Mouse (Mus musculus): ENCODE measurements around the gene Krt80. TPM values are rescaled to one million over a fixed set of nuclear protein-coding genes. Genes with fewer than 3 reads are reported as not detected.

Gene Krt80
- polyA plus RNA-seq, 1 experiment from 2014 or later: 2.0 TPM

DNA sequence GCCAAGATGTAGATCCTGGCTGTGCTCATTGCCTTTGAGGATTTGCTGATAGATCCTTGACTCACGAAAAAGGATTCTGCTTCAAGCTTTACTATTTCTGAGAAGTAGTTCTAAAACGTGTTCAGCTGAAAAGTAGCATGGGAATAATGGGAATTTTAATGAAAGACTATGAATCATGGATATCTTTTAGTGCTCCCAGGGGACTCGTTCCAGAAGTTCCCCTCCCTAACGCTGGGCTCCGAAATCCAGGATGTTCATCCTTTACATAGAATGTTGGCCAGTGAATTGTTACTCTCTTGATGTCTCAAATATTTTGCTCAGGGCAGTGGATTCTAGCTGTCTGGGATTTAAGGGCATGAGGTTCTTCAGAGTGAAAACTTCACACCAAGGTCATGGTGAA is 22.3 kb upstream of the Krt80 start:
- H3K9ac ChIP-seq: no peak overlapping the region
- H3K9me3 ChIP-seq: no peaks in the 10 kb centered on the region
- no peak overlapping the region for H3K27ac ChIP-seq
- no peak overlapping the region for H3K4me2 ChIP-seq
- no peak for ATAC-seq (ENCODE audit: borderline replicate concordance, extremely low read depth, low FRiP score, low TSS enrichment)
- WGBS: 78% methylated on average over 5 of the region's 5 CpGs
- H3K4me1 ChIP-seq: peaks cover 8% of the 10 kb centered on the region
- H3K4me3 ChIP-seq: no peak overlapping the region
- H3K27me3 ChIP-seq: no peaks in the 10 kb centered on the region
- H3K36me3 ChIP-seq: no peaks in the 10 kb centered on the region

DNA sequence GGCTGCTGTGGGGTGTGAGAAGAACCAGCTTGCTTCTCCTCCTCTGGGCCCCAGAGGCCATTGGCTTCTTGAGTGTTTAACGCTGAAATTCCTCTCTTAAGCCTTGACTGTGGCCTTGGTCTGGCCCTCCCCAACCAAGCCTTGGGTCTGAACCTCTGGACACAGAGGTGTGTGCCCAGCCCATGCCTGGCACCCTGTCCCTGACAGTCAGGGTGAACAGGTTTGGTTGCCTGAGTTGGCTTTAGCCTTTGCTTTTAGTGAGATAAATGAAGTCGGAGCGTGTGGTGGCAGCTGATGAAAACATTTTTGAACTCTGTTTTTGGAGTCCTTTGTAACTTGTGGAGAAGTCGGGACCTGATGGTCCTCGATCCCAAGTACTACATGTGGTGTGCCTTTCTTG is 20.2 kb upstream of the Krt80 start:
- no peak overlapping the region for H3K9ac ChIP-seq
- H3K4me1 ChIP-seq: peaks cover 8% of the 10 kb centered on the region
- no peak for ATAC-seq (ENCODE audit: borderline replicate concordance, extremely low read depth, low FRiP score, low TSS enrichment)
- no peak overlapping the region for H3K4me3 ChIP-seq
- no peak overlapping the region for H3K27ac ChIP-seq
- H3K36me3 ChIP-seq: no peaks in the 10 kb centered on the region
- H3K4me2 ChIP-seq: no peak overlapping the region
- 81% methylated on average over 5 of the region's 5 CpGs for whole genome bisulfite sequencing
- no peaks in the 10 kb centered on the region for H3K27me3 ChIP-seq
- no peaks in the 10 kb centered on the region for H3K9me3 ChIP-seq

DNA sequence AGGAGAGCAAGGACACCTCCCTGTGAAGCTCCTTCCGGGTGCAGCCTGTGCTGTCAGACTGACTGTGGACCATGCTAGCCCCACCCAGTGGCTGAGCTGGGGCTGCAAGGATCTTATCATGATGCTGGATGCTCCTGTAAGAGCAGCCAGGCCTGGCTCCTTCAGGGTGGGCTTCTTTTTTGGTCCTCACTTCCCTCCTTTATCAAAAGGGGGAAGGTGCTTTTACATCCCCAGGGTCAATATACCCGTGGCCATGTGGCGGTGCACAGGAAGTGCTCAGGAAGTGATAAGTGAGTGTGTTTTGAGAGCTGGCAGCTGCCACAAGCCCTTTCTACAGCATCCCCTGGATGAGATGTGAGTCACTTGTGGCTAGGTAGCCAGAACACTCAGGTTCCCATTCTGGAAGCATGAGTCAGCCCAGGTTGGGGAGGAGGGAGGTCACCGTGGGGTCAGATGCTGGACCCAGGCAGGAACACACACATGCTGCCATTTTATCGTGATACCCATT is 18.1 kb upstream of the Krt80 start:
- H3K9ac ChIP-seq: no peak overlapping the region
- WGBS: 14% methylated on average over 5 of the region's 5 CpGs
- no peak overlapping the region for H3K27ac ChIP-seq
- H3K36me3 ChIP-seq: no peaks in the 10 kb centered on the region
- peaks cover 8% of the 10 kb centered on the region for H3K4me1 ChIP-seq
- H3K9me3 ChIP-seq: no peaks in the 10 kb centered on the region
- H3K27me3 ChIP-seq: no peaks in the 10 kb centered on the region
- H3K4me3 ChIP-seq: no peak overlapping the region
- ATAC-seq (ENCODE audit: borderline replicate concordance, extremely low read depth, low FRiP score, low TSS enrichment): no peak
- H3K4me2 ChIP-seq: no peak overlapping the region

DNA sequence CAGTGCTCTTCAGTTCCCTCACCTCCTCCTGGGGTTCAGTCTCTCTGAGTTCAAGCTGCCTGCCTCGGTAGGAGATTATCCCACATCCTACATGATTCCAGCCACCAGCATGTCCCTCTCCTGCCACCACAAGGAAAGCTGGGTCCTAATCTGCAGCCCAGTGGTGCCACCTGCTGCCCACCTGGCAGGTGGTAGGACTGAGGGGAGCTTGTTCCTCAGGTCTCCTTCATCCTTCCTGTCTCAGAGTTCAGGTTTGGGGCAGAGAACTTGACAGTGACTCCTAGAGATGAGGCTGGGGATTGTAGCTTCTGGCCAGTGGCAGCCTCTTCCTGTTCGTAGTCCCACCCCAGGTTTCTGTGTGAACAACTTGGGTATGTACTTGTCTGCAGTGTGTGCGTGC is 17.2 kb upstream of the Krt80 start:
- no peaks in the 10 kb centered on the region for H3K36me3 ChIP-seq
- ATAC-seq (ENCODE audit: borderline replicate concordance, extremely low read depth, low FRiP score, low TSS enrichment): no peak
- H3K4me2 ChIP-seq: no peak overlapping the region
- H3K27ac ChIP-seq: no peak overlapping the region
- no peaks in the 10 kb centered on the region for H3K27me3 ChIP-seq
- H3K9me3 ChIP-seq: no peaks in the 10 kb centered on the region
- 54% methylated on average over 3 of the region's 3 CpGs for WGBS
- H3K4me3 ChIP-seq: no peak overlapping the region
- H3K9ac ChIP-seq: no peak overlapping the region
- H3K4me1 ChIP-seq: peaks cover 8% of the 10 kb centered on the region

DNA sequence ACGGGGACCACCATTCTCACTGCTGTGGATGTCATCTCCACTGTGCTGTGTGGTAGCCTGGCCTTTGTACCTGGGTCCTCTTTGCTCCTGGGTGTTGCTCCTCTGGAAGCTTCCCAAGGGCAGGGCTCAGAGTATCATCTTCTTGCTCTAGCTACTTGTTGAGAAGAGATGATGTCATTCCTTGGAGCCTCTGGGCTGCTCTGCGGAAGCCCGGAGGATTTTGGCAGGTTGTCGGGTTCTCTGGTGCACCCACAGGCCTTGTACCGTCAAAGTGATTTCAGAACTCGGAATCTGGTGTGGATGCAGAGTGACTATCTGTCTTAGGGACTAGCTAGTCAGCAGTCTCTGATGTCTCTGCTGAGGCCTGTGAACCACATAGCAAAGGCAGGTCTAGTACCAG is 15.1 kb upstream of the Krt80 start:
- no peak overlapping the region for H3K27ac ChIP-seq
- H3K36me3 ChIP-seq: no peaks in the 10 kb centered on the region
- no peaks in the 10 kb centered on the region for H3K9me3 ChIP-seq
- no peak overlapping the region for H3K4me3 ChIP-seq
- no peak overlapping the region for H3K4me2 ChIP-seq
- H3K27me3 ChIP-seq: no peaks in the 10 kb centered on the region
- no peak for ATAC-seq (ENCODE audit: borderline replicate concordance, extremely low read depth, low FRiP score, low TSS enrichment)
- peaks cover 15% of the 10 kb centered on the region for H3K4me1 ChIP-seq
- 73% methylated on average over 6 of the region's 6 CpGs for WGBS
- no peak overlapping the region for H3K9ac ChIP-seq

DNA sequence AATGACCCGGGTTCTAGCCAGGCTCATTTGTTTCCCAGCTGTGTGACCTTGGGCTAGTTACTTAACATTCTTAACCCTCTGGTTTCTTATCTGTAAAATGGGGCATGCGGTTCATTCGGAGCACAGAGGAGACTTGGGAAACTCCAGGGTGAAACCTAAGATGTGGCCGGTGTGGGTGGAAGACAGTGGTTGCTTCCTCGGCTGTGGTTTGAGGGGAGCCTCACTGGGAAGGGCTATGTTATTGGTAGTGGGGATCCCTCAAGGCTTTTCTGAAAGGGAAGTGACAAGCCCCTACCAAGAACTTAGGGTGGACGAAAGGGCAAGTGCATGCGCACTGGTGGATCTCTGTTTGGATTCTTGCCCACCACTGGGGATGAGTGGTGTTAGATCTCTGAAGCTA is 14.6 kb upstream of the Krt80 start:
- Histone ChIP-seq H3K9me3 (no peaks in the 10 kb centered on the region), H3K9ac (no peak overlapping the region), H3K4me2 (no peak overlapping the region), H3K27me3 (no peaks in the 10 kb centered on the region), H3K4me1 (peaks cover 15% of the 10 kb centered on the region), H3K27ac (no peak overlapping the region), H3K4me3 (no peak overlapping the region), H3K36me3 (no peaks in the 10 kb centered on the region)
- ATAC-seq (ENCODE audit: borderline replicate concordance, extremely low read depth, low FRiP score, low TSS enrichment): no peak
- WGBS: 74% methylated on average over 7 of the region's 7 CpGs

DNA sequence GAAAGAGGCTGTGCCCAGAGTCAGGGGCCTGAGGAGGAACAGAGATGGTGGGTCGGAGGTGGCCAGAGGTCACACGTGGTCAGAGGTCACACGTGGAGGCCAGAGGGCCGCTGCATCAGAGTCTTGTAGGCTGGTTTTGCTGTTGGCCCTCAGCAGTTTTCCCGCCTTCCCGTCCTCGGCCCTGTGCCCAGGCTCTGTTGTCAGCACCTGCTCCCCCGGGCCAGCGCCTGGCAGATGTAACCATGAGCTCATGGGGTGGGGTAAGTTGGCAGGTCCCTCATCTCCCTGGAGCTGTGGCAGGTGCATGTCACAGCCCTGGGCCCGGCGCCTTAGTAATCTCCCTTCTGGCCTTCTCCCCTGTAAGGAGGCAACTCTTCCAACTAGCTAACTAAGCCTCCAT is 12.8 kb upstream of the Krt80 start:
- 78% methylated on average over 11 of the region's 11 CpGs for WGBS
- Histone ChIP-seq H3K27me3 (no peaks in the 10 kb centered on the region), H3K4me1 (peaks cover 8% of the 10 kb centered on the region), H3K36me3 (no peaks in the 10 kb centered on the region), H3K9ac (no peak overlapping the region), H3K27ac (no peak overlapping the region), H3K9me3 (no peaks in the 10 kb centered on the region), H3K4me2 (no peak overlapping the region), H3K4me3 (no peak overlapping the region)
- ATAC-seq (ENCODE audit: borderline replicate concordance, extremely low read depth, low FRiP score, low TSS enrichment): no peak

DNA sequence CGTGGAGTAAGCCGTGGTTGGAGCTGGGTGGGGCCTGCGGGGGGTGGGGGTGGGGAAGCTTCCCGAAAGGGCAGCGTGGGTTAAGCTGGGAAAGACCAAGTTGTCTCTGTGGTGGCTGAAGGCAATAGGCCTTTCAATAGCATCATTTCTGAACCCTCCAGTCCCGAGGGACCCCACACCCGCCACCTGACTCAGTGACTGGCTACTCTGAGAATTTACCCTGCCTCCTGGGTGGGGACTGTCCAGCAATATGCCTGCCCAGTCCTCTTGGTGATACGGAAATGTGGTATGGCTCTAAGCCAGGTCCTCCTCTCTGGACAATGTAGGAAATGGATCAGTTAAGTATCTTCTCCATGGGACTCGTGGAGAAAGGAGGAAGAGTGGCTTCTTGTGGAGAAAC is 11.8 kb upstream of the Krt80 start:
- no peak for ATAC-seq (ENCODE audit: borderline replicate concordance, extremely low read depth, low FRiP score, low TSS enrichment)
- Histone ChIP-seq H3K4me1 (peaks cover 8% of the 10 kb centered on the region), H3K4me3 (no peak overlapping the region), H3K9ac (no peak overlapping the region), H3K27ac (no peak overlapping the region), H3K9me3 (no peaks in the 10 kb centered on the region), H3K27me3 (no peaks in the 10 kb centered on the region), H3K4me2 (no peak overlapping the region), H3K36me3 (no peaks in the 10 kb centered on the region)
- 31% methylated on average over 9 of the region's 9 CpGs for WGBS

DNA sequence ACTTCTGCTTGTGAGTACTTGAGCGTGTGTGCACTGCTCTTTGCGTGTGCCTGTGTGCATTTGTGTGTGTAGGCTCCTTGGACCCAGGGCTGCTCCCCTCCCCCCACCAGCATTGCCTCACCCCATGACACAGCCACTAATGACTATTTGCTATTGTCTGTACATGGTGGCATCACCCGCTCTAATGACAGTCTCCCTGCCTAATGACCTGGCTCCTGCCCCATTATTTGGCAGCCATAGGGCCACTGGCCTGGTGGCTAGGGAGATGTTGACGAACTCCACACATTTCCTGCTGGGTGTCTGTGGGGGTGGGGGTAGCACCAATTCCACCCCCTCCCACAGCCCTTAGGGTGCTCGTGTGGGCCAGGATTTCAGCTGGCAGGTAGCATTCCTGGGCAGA is 8.7 kb upstream of the Krt80 start:
- WGBS: 84% methylated on average over 5 of the region's 5 CpGs
- no peaks in the 10 kb centered on the region for H3K27me3 ChIP-seq
- no peak for ATAC-seq (ENCODE audit: borderline replicate concordance, extremely low read depth, low FRiP score, low TSS enrichment)

DNA sequence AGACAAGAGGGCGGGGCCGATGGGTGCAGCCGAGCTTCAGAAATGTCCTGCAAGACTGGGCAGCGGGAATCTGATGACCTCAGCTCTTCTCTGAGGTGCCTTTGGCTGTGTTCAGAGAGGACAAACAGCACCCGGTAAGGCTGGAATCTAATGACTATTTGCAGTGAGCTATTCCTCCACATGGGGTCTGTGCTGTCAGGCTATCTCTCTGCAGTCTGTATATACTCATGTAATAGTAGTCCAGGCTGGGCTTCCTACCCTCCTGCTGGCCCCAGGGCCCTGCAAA is 6.8 kb upstream of the Krt80 start:
- Histone ChIP-seq H3K27ac (no peak overlapping the region), H3K36me3 (no peaks in the 10 kb centered on the region), H3K9ac (no peak overlapping the region), H3K4me1 (peaks cover 31% of the 10 kb centered on the region), H3K4me2 (no peak overlapping the region), H3K9me3 (no peaks in the 10 kb centered on the region), H3K27me3 (no peaks in the 10 kb centered on the region), H3K4me3 (no peak overlapping the region)
- WGBS: 61% methylated on average over 5 of the region's 5 CpGs
- no peak for ATAC-seq (ENCODE audit: borderline replicate concordance, extremely low read depth, low FRiP score, low TSS enrichment)

More for the DNA sequence above, 8.7 kb upstream of the Krt80 start:
- no peaks in the 10 kb centered on the region for H3K36me3 ChIP-seq
- H3K4me2 ChIP-seq: no peak overlapping the region
- no peak overlapping the region for H3K9ac ChIP-seq
- H3K4me3 ChIP-seq: no peak overlapping the region
- no peaks in the 10 kb centered on the region for H3K9me3 ChIP-seq
- no peak overlapping the region for H3K27ac ChIP-seq
- H3K4me1 ChIP-seq: peaks cover 20% of the 10 kb centered on the region

DNA sequence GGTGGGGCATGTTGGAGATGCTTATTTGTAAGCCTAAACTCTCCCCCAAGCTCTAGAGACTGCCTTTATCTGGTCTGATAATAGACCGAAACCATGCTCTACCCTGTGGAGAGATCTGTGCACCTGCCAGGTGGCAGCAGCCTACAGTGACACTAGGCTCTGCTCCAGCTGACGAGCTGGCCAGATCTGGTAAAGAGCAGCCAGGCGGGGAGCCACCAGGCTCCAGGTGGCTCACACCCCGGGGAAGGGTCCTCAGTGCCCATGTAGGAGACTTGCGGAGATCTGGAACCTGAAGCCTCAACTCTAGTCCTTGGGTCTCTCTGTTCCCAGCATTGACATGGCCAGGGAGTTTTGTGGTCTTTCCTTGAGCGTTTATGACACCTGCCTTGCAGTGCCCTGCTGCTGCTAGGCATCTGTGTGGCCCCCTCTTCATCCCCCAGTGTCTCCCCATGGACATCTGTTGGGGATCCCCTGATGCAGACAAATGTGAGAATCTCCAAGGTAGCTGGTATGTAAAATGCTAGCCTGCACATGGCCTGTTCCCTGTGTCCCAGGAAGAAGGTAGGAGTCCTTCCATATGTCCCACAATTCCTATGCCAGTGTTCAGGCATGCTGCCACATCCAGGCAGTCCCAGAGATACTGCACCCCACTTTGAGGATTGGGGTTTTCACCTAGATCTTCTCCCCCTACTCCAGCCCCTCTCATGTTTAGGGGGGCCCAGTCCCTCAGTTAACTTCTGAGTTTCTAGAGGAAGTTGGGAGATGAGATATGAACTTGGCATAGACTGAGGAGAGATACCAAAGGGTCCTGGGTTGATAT is 6.2 kb upstream of the Krt80 start:
- Histone ChIP-seq H3K4me3 (no peak overlapping the region), H3K4me1 (peaks cover 29% of the 10 kb centered on the region), H3K27ac (no peak overlapping the region), H3K9ac (no peak overlapping the region), H3K4me2 (no peak overlapping the region), H3K9me3 (no peaks in the 10 kb centered on the region), H3K36me3 (no peaks in the 10 kb centered on the region), H3K27me3 (no peaks in the 10 kb centered on the region)
- 80% methylated on average over 6 of the region's 6 CpGs for WGBS
- no peak for ATAC-seq (ENCODE audit: borderline replicate concordance, extremely low read depth, low FRiP score, low TSS enrichment)

DNA sequence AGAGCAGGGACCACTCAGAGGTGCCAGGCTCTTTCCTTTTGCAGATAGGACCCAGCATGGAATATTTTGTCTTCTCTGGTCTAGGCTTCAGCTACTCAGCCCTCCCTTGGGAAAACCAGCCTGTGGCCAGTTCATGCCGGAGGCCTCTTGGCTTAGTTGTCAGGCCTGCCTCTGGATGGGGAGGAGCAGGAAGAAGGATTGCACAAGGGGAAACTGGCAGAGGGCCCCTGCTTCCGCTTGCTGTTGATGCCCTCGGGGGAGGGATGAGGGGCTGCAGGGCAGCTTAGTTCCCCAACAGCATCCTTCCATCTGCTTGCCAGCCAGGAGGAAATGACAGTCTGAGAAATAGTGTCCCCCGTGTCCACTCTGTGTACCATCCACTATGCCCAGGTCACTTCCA is 4.9 kb upstream of the Krt80 start:
- Histone ChIP-seq H3K27me3 (no peaks in the 10 kb centered on the region), H3K4me1 (peaks cover 41% of the 10 kb centered on the region), H3K4me2 (no peak overlapping the region), H3K9me3 (no peaks in the 10 kb centered on the region), H3K9ac (no peak overlapping the region), H3K27ac (peak overlapping the region; percentile 51), H3K36me3 (no peaks in the 10 kb centered on the region), H3K4me3 (no peak overlapping the region)
- ATAC-seq (ENCODE audit: borderline replicate concordance, extremely low read depth, low FRiP score, low TSS enrichment): no peak
- 34% methylated on average over 4 of the region's 4 CpGs for WGBS

All from lung, embryonic 15.5 days (tissue).